Mouse (Mus musculus) adrenal gland, adult 8-10 months (tissue): ENCODE measurements at regions not wholly inside any gene's neighbourhood (a gene's known extent, or its start where the extent isn't known, plus 50 kb on each side); places are given as distances from the start of the nearest gene placed in this dataset.
"Not testable (repeated sequence)": the region's sequence is repeated elsewhere in the genome, so short reads cannot be mapped to it uniquely, and the experiment has no call there.

ENCODE experiments used
- DNase-seq: peaks from one replicate; pipeline ENCODE4 v3.0.0; 2022

GRCm38 (mm10) chr9:97297538-97297937 lies 72.2 kb downstream of the Trim42 start:
- DNase-seq = no peak

- no peak for DNase-seq
Measured at GRCm38 (mm10) chr9:97295770-97296169, 74.0 kb downstream of the Trim42 start.

GRCm38 (mm10) chr9:97291870-97292269 lies 77.9 kb downstream of the Trim42 start:
- DNase-seq = no peak

GRCm38 (mm10) chr9:97284282-97284802 lies 85.4 kb downstream of the Trim42 start:
- DNase-seq = no peak

GRCm38 (mm10) chr9:97282090-97282489 lies 87.7 kb downstream of the Trim42 start:
- no peak for DNase-seq

GRCm38 (mm10) chr9:97275449-97275848 lies 94.3 kb downstream of the Trim42 start:
- not testable (repeated sequence) for DNase-seq

- DNase-seq = no peak
Measured at GRCm38 (mm10) chr9:97273891-97274290, 95.9 kb downstream of the Trim42 start.

GRCm38 (mm10) chr9:97272061-97272460 lies 97.7 kb downstream of the Trim42 start:
- DNase-seq = no peak

GRCm38 (mm10) chr9:97247621-97248020 lies 122.1 kb downstream of the Trim42 start:
- DNase-seq = no peak

- DNase-seq = no peak
Measured at GRCm38 (mm10) chr9:97226074-97226473, 115.1 kb upstream of the Slc25a36 start.

- DNase-seq = no peak
Measured at GRCm38 (mm10) chr9:97224549-97224948, 113.6 kb upstream of the Slc25a36 start.

- DNase-seq = no peak
Measured at GRCm38 (mm10) chr9:97214806-97215205, 103.8 kb upstream of the Slc25a36 start.

- DNase-seq = peak; percentile 30
Measured at GRCm38 (mm10) chr9:97190321-97190860, 79.4 kb upstream of the Slc25a36 start.

GRCm38 (mm10) chr9:97189646-97190045 lies 78.7 kb upstream of the Slc25a36 start:
- no peak for DNase-seq

GRCm38 (mm10) chr9:97188616-97189330 lies 77.8 kb upstream of the Slc25a36 start:
- peak; percentile 39 for DNase-seq

GRCm38 (mm10) chr9:97173230-97173951 lies 62.4 kb upstream of the Slc25a36 start:
- DNase-seq = no peak

- no peak for DNase-seq
Measured at GRCm38 (mm10) chr9:97172075-97172474, 61.1 kb upstream of the Slc25a36 start.

- DNase-seq = no peak
Measured at GRCm38 (mm10) chr9:97171484-97171883, 60.5 kb upstream of the Slc25a36 start.

GRCm38 (mm10) chr9:97170836-97171235 lies 59.9 kb upstream of the Slc25a36 start:
- no peak for DNase-seq

GRCm38 (mm10) chr9:97162465-97162864 lies 51.5 kb upstream of the Slc25a36 start:
- DNase-seq = no peak
